Mouse (Mus musculus): Measurements from ENCODE around the gene Rad23b. TPM values are rescaled to one million over a fixed set of nuclear protein-coding genes. Genes with fewer than 3 reads are reported as not detected.

Gene Rad23b
- polyA plus RNA-seq, 1 experiment, result 153 TPM

GRCm38 (mm10) chr4:55351037-55351436, 1.2 kb downstream of the Rad23b start:
- TF ChIP-seq POLR2A (IDR thresholded peaks at IDR 0.05; ENCODE audit: extremely low read depth, insufficient read depth, low read length), result no peak
- TF ChIP-seq CTCF (IDR thresholded peaks at IDR 0.05; ENCODE audit: extremely low read depth, insufficient read depth, low read length), result no peak
- peak overlapping the region; percentile 63 for H3K4me3 ChIP-seq (ENCODE audit: insufficient read depth, low read length)
- peaks cover 4% of the 10 kb centered on the region; the same call in 1 of the 2 replicates for H3K4me1 ChIP-seq (ENCODE audit: control insufficient read depth, insufficient read depth, low read length)
- no peak overlapping the region for H3K27ac ChIP-seq (ENCODE audit: insufficient read depth, low read length)

- TF ChIP-seq CTCF (IDR thresholded peaks at IDR 0.05; ENCODE audit: extremely low read depth, insufficient read depth, low read length), result no peak
- no peak for TF ChIP-seq POLR2A (IDR thresholded peaks at IDR 0.05; ENCODE audit: extremely low read depth, insufficient read depth, low read length)
- Histone ChIP-seq H3K4me3 (ENCODE audit: insufficient read depth, low read length) (no peak overlapping the region), H3K27ac (ENCODE audit: insufficient read depth, low read length) (no peak overlapping the region), H3K4me1 (ENCODE audit: control insufficient read depth, insufficient read depth, low read length) (peaks cover 5% of the 10 kb centered on the region; the same call in 1 of the 2 replicates)
These were observed 2.0 kb downstream of the Rad23b start for GRCm38 (mm10) chr4:55351860-55352259.

GRCm38 (mm10) chr4:55354038-55354437, 4.2 kb downstream of the Rad23b start:
- Histone ChIP-seq H3K4me1 (ENCODE audit: control insufficient read depth, insufficient read depth, low read length) (peaks cover 8% of the 10 kb centered on the region; the same call in 1 of the 2 replicates), H3K4me3 (ENCODE audit: insufficient read depth, low read length) (no peak overlapping the region), H3K27ac (ENCODE audit: insufficient read depth, low read length) (no peak overlapping the region)
- no peak for TF ChIP-seq POLR2A (IDR thresholded peaks at IDR 0.05; ENCODE audit: extremely low read depth, insufficient read depth, low read length)
- TF ChIP-seq CTCF (IDR thresholded peaks at IDR 0.05; ENCODE audit: extremely low read depth, insufficient read depth, low read length), result no peak

GRCm38 (mm10) chr4:55355845-55356244, 6.0 kb downstream of the Rad23b start:
- Histone ChIP-seq H3K27ac (ENCODE audit: insufficient read depth, low read length) (no peak overlapping the region), H3K4me1 (ENCODE audit: control insufficient read depth, insufficient read depth, low read length) (peaks cover 8% of the 10 kb centered on the region; the same call in 1 of the 2 replicates), H3K4me3 (ENCODE audit: insufficient read depth, low read length) (no peak overlapping the region)
- TF ChIP-seq POLR2A (IDR thresholded peaks at IDR 0.05; ENCODE audit: extremely low read depth, insufficient read depth, low read length), result no peak
- TF ChIP-seq CTCF (IDR thresholded peaks at IDR 0.05; ENCODE audit: extremely low read depth, insufficient read depth, low read length), result no peak

GRCm38 (mm10) chr4:55356726-55357125, 6.9 kb downstream of the Rad23b start:
- H3K4me1 ChIP-seq (ENCODE audit: control insufficient read depth, insufficient read depth, low read length), result peaks cover 8% of the 10 kb centered on the region; the same call in 1 of the 2 replicates
- TF ChIP-seq CTCF (IDR thresholded peaks at IDR 0.05; ENCODE audit: extremely low read depth, insufficient read depth, low read length) (no peak), POLR2A (IDR thresholded peaks at IDR 0.05; ENCODE audit: extremely low read depth, insufficient read depth, low read length) (no peak)
- H3K27ac ChIP-seq (ENCODE audit: insufficient read depth, low read length), result no peak overlapping the region
- no peak overlapping the region for H3K4me3 ChIP-seq (ENCODE audit: insufficient read depth, low read length)

GRCm38 (mm10) chr4:55363866-55364265, 14.0 kb downstream of the Rad23b start:
- H3K27ac ChIP-seq (ENCODE audit: insufficient read depth, low read length), result no peak overlapping the region
- TF ChIP-seq CTCF (IDR thresholded peaks at IDR 0.05; ENCODE audit: extremely low read depth, insufficient read depth, low read length), result no peak
- TF ChIP-seq POLR2A (IDR thresholded peaks at IDR 0.05; ENCODE audit: extremely low read depth, insufficient read depth, low read length), result no peak
- no peaks in the 10 kb centered on the region; the same call in 1 of the 2 replicates for H3K4me1 ChIP-seq (ENCODE audit: control insufficient read depth, insufficient read depth, low read length)
- H3K4me3 ChIP-seq (ENCODE audit: insufficient read depth, low read length), result no peak overlapping the region

- no peaks in the 10 kb centered on the region; the same call in 1 of the 2 replicates for H3K4me1 ChIP-seq (ENCODE audit: control insufficient read depth, insufficient read depth, low read length)
- no peak for TF ChIP-seq POLR2A (IDR thresholded peaks at IDR 0.05; ENCODE audit: extremely low read depth, insufficient read depth, low read length)
- TF ChIP-seq CTCF (IDR thresholded peaks at IDR 0.05; ENCODE audit: extremely low read depth, insufficient read depth, low read length), result peak; percentile 12; the same call in 1 of the 2 replicates
- H3K4me3 ChIP-seq (ENCODE audit: insufficient read depth, low read length), result no peak overlapping the region
- H3K27ac ChIP-seq (ENCODE audit: insufficient read depth, low read length), result no peak overlapping the region
These were observed 14.5 kb downstream of the Rad23b start for GRCm38 (mm10) chr4:55364374-55364773.

GRCm38 (mm10) chr4:55366014-55366413, 16.2 kb downstream of the Rad23b start:
- Histone ChIP-seq H3K27ac (ENCODE audit: insufficient read depth, low read length) (no peak overlapping the region), H3K4me1 (ENCODE audit: control insufficient read depth, insufficient read depth, low read length) (no peaks in the 10 kb centered on the region; the same call in 1 of the 2 replicates), H3K4me3 (ENCODE audit: insufficient read depth, low read length) (no peak overlapping the region)
- TF ChIP-seq POLR2A (IDR thresholded peaks at IDR 0.05; ENCODE audit: extremely low read depth, insufficient read depth, low read length) (no peak), CTCF (IDR thresholded peaks at IDR 0.05; ENCODE audit: extremely low read depth, insufficient read depth, low read length) (no peak)

- TF ChIP-seq CTCF (IDR thresholded peaks at IDR 0.05; ENCODE audit: extremely low read depth, insufficient read depth, low read length), result no peak
- no peak for TF ChIP-seq POLR2A (IDR thresholded peaks at IDR 0.05; ENCODE audit: extremely low read depth, insufficient read depth, low read length)
- peaks cover 3% of the 10 kb centered on the region for H3K4me1 ChIP-seq (ENCODE audit: control insufficient read depth, insufficient read depth, low read length)
- no peak overlapping the region for H3K4me3 ChIP-seq (ENCODE audit: insufficient read depth, low read length)
- H3K27ac ChIP-seq (ENCODE audit: insufficient read depth, low read length), result no peak overlapping the region
These were observed 20.3 kb downstream of the Rad23b start for GRCm38 (mm10) chr4:55370127-55370526.

- peaks cover 3% of the 10 kb centered on the region for H3K4me1 ChIP-seq (ENCODE audit: control insufficient read depth, insufficient read depth, low read length)
- H3K4me3 ChIP-seq (ENCODE audit: insufficient read depth, low read length), result no peak overlapping the region
- TF ChIP-seq CTCF (IDR thresholded peaks at IDR 0.05; ENCODE audit: extremely low read depth, insufficient read depth, low read length), result no peak
- TF ChIP-seq POLR2A (IDR thresholded peaks at IDR 0.05; ENCODE audit: extremely low read depth, insufficient read depth, low read length), result no peak
- H3K27ac ChIP-seq (ENCODE audit: insufficient read depth, low read length), result no peak overlapping the region
These were observed 21.5 kb downstream of the Rad23b start for GRCm38 (mm10) chr4:55371355-55371754.
